Mouse (Mus musculus) liver, adult 2 months (tissue): ENCODE results near the gene Vasp.

ENCODE experiments used
- CTCF ChIP-seq: fragments of 200-500 bp; IDR thresholded peaks from 2 replicates; pipeline ENCODE4 v1.5.1; 2011; ENCODE audit warnings: low read depth, low read length, control low read depth
- POLR2A ChIP-seq: fragments of 200-500 bp; IDR thresholded peaks from 2 replicates; pipeline ENCODE4 v1.6.1; 2011; ENCODE audit warnings: low read length, control low read depth; ENCODE audit not compliant: insufficient read depth; ENCODE audit errors: extremely low read depth

DNA sequence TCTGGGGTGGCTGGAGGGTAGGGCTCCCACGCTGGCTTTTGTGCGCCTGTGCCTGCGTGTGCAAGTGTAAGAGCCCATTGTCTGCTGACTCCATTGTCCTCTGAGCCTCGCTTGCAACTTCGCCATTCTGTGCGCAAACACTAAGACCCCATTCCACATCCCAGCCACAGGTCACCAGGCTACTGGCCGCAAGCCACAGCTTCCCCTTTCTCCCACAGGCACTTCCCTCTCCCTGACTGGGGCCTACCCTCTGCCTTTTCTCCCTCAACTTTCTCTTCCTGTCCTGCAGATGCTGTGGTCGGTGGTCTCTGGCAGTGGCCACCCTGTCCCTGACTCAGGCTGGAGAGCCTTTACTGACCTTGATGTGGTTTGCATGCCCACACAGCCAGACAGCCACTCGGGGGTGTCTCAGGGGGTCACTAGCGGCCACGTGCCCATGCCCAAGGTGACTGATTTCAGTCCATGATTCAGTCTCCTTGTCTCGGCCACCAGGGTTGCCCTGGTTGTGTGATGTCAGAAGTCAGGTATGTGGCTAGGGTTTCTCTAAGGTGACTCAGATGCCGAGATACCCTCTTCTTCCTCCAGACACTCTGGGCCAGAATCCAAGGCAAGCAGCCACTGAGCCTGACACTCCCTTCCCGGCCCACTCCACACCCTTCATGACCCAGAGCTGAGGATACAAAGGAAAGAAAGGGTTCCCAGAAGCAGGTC lies 45.0 kb upstream of the Vasp start:
- no peak for TF ChIP-seq CTCF
- no peak for TF ChIP-seq POLR2A
